Mouse (Mus musculus) midbrain, embryonic 12.5 days (tissue): ENCODE measurements around the gene Frg2f1. TPM values are rescaled to one million over a fixed set of nuclear protein-coding genes. Genes with fewer than 3 reads are reported as not detected.

ENCODE experiments used
- ATAC-seq: fragments of 200-750 bp; cut with Nextera tagmentation; 2 replicates; pipeline ENCODE4 v1.8.0; 2017; ENCODE audit warnings: low read depth, moderate TSS enrichment, moderate library complexity; ENCODE audit not compliant: low FRiP score
- H3K27ac ChIP-seq: fragments of 300-500 bp; sonication (generic); replicated peaks from 2 replicates; pipeline ENCODE4 v1.5.1; 2016; ENCODE audit warnings: mild to moderate bottlenecking
- H3K27me3 ChIP-seq: fragments of 300-500 bp; sonication (generic); 2 replicates; pipeline ENCODE4 v1.6.1; 2016; ENCODE audit warnings: mild to moderate bottlenecking
- H3K36me3 ChIP-seq: fragments of 300-500 bp; sonication (generic); 2 replicates; pipeline ENCODE4 v1.6.1; 2016
- H3K4me1 ChIP-seq: fragments of 300-500 bp; sonication (generic); 2 replicates; pipeline ENCODE4 v1.6.1; 2016
- H3K4me2 ChIP-seq: fragments of 300-500 bp; sonication (generic); replicated peaks from 2 replicates; pipeline ENCODE4 v1.6.1; 2016; ENCODE audit warnings: mild to moderate bottlenecking, moderate library complexity
- H3K4me3 ChIP-seq: fragments of 300-500 bp; sonication (generic); 2 replicates; pipeline ENCODE4 v1.5.1; 2016; ENCODE audit warnings: mild to moderate bottlenecking
- H3K9ac ChIP-seq: fragments of 300-500 bp; sonication (generic); replicated peaks from 2 replicates; pipeline ENCODE4 v1.6.1; 2016; ENCODE audit warnings: mild to moderate bottlenecking, moderate library complexity
- H3K9me3 ChIP-seq: fragments of 300-500 bp; sonication (generic); 2 replicates; pipeline ENCODE4 v1.6.1; 2016; ENCODE audit warnings: mild to moderate bottlenecking
- whole genome bisulfite sequencing: fragments of 180-500 bp; shearing (Covaris S2); methylation state at CpG from one replicate; pipeline ENCODE4 v1.1.7; 2016; 5-methylcytosine and 5-hydroxymethylcytosine counted together
- polyA plus RNA-seq: library from polyadenylated mRNA; unstranded; fragments of >200 nt; fragmentation: Nextera tagmentation; extraction: Ambion mirVana; gene quantifications from 2 replicates; pipeline ENCODE4 v1.2.1, GENCODE M21; 2016

The Frg2f1 gene
- polyA plus RNA-seq, 1 experiment from 2014 or later: 3.8 TPM

DNA sequence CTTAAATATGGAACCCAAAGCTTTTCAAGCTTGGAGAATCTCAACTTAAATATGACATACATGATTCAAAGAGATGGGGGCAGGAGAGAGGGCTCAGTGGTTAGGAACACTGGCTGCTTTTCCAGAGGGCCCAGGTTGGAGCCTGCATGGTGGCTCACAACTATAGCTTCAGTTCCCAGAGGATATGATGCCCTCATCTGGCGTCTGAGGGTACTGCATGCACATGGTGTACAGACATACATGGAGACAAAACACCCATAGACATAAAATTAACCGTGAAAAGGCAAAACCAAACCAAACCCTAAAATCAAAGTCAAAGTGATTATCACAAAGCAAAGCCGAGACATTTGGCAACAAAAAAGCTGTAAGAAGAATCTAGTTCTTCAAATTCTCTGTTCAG lies 48.5 kb downstream of the Frg2f1 start:
- Histone ChIP-seq H3K4me2 (no peak overlapping the region), H3K9me3 (no peaks in the 10 kb centered on the region), H3K27me3 (peaks cover 22% of the 10 kb centered on the region), H3K4me3 (no peak overlapping the region), H3K36me3 (no peaks in the 10 kb centered on the region), H3K9ac (no peak overlapping the region), H3K27ac (no peak overlapping the region), H3K4me1 (peaks cover 3% of the 10 kb centered on the region; the same call in 1 of the 2 replicates)
- WGBS: 73% methylated on average over 3 of the region's 3 CpGs
- no peak for ATAC-seq

DNA sequence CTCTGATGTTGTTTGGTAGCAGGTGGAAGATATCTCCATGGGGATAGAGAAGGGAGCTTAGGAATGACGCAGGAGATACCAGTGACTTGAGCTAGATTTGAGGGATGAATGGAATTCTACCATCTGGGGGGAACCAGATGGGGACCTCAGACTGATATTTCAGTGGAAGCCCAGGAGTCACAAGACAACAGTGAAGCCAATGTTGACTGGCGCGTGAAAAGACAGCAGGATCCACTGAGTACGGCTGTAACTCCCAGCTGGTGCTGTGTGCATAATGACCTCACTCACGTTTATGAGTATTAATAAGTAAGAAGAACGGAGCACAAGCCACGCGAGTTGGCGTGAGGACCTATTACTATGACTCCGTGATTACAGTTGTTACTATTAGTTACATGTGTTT lies 49.7 kb downstream of the Frg2f1 start:
- Histone ChIP-seq H3K4me3 (no peak overlapping the region), H3K36me3 (no peaks in the 10 kb centered on the region), H3K9ac (no peak overlapping the region), H3K9me3 (no peaks in the 10 kb centered on the region), H3K27me3 (peaks cover 21% of the 10 kb centered on the region), H3K4me1 (peaks cover 3% of the 10 kb centered on the region; the same call in 1 of the 2 replicates), H3K4me2 (no peak overlapping the region), H3K27ac (no peak overlapping the region)
- no peak for ATAC-seq
- WGBS: 83% methylated on average over 10 of the region's 10 CpGs

DNA sequence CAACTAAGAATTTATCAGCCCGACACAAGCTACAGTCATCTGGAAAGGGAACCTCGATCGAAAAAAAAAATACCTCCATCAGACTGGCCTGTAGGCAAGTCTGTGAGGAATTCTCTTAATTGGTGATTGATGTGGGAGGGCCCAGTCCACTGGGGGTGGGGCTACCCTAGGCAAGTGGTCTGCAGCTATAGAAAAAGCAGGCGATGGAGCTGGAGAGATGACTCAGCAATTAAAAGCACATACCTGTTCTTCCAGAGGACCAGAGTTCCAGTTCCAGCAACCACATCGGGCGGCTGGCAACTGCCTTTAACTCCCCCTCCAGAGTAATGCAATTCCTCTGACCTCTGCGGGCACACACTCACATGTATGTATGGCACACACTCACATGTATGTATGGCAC lies 54.4 kb downstream of the Frg2f1 start:
- no peak overlapping the region for H3K4me3 ChIP-seq
- ATAC-seq: no peak
- no peaks in the 10 kb centered on the region for H3K27me3 ChIP-seq
- no peak overlapping the region for H3K4me2 ChIP-seq
- H3K4me1 ChIP-seq: no peaks in the 10 kb centered on the region
- H3K36me3 ChIP-seq: no peaks in the 10 kb centered on the region
- H3K9me3 ChIP-seq: no peaks in the 10 kb centered on the region
- H3K9ac ChIP-seq: no peak overlapping the region
- no peak overlapping the region for H3K27ac ChIP-seq
- WGBS: 82% methylated on average over 7 of the region's 7 CpGs

DNA sequence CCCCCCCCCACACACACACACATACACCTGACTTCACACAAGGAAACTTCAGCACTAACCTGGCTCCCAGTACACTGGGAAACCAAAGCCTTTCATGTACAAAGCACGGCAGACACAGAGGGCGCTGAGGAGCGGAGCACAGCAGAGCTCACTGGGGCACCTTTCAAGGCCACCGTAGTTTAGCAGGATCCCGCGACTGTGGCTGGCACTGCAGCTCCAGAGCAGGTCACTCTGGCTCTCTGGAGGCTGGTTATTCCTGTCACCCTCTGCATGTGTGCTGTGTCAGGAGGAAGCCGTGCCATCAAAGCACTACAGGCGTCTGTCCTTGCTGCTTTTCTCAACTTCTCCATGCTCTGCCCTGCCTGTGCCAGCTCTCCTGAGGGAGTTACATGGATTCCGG lies 56.3 kb downstream of the Frg2f1 start:
- no peak overlapping the region for H3K9ac ChIP-seq
- no peaks in the 10 kb centered on the region for H3K4me1 ChIP-seq
- no peak overlapping the region for H3K4me3 ChIP-seq
- H3K27me3 ChIP-seq: no peaks in the 10 kb centered on the region
- no peak overlapping the region for H3K4me2 ChIP-seq
- H3K27ac ChIP-seq: no peak overlapping the region
- 54% methylated on average over 9 of the region's 9 CpGs for WGBS
- ATAC-seq: no peak
- no peaks in the 10 kb centered on the region for H3K9me3 ChIP-seq
- H3K36me3 ChIP-seq: no peaks in the 10 kb centered on the region

Other genes starting within 250 kb of the Frg2f1 start
- gene Ybx1, start 244.9 kb downstream of the Frg2f1 start, polyA plus RNA-seq: 1,189 and 1,315 TPM in 2 replicates
- gene Ppih, start 219.0 kb downstream of the Frg2f1 start, polyA plus RNA-seq: 86.7 and 96.4 TPM in 2 replicates
- gene Ccdc30, start 124.0 kb downstream of the Frg2f1 start, polyA plus RNA-seq: 11.7 and 15.7 TPM in 2 replicates
- gene Ppcs, start 117.1 kb downstream of the Frg2f1 start, polyA plus RNA-seq: 20.0 and 21.0 TPM in 2 replicates
- 0.20 TPM in 1 of 2 replicates, not detected in the other for gene Zmynd12, start 116.7 kb downstream of the Frg2f1 start, polyA plus RNA-seq
- 8.9 and 9.3 TPM in 2 replicates for gene Rimkla, start 46.9 kb downstream of the Frg2f1 start, polyA plus RNA-seq
- 28.9 and 29.2 TPM in 2 replicates for gene Foxj3, start 2.5 kb downstream of the Frg2f1 start, polyA plus RNA-seq
- not detected in 2 replicates for gene Guca2a, start 98.2 kb upstream of the Frg2f1 start, polyA plus RNA-seq
- not detected in 2 replicates for gene Guca2b, start 119.4 kb upstream of the Frg2f1 start, polyA plus RNA-seq
- 3.5 and 4.5 TPM in 2 replicates for gene Hivep3, start 194.3 kb upstream of the Frg2f1 start, polyA plus RNA-seq